Mouse (Mus musculus) forebrain, embryonic 13.5 days (tissue): Measurements from ENCODE around the gene Arhgap33. TPM values are rescaled to one million over a fixed set of nuclear protein-coding genes. Genes with fewer than 3 reads are reported as not detected.

ENCODE experiments used
- ATAC-seq: fragments of 200-750 bp; cut with Nextera tagmentation; 2 replicates; pipeline ENCODE4 v1.8.0; 2017
- H3K27ac ChIP-seq: fragments of 300-500 bp; sonication (generic); 2 replicates; pipeline ENCODE4 v1.5.1; 2015; ENCODE audit warnings: inconsistent platforms, mild to moderate bottlenecking, moderate library complexity
- H3K27me3 ChIP-seq: fragments of 300-500 bp; sonication (generic); 2 replicates; pipeline ENCODE4 v1.6.1; 2015; ENCODE audit warnings: mild to moderate bottlenecking, inconsistent platforms
- H3K36me3 ChIP-seq: fragments of 300-500 bp; sonication (generic); 2 replicates; pipeline ENCODE4 v1.6.1; 2015; ENCODE audit warnings: mild to moderate bottlenecking, inconsistent platforms; ENCODE audit not compliant: poor library complexity, severe bottlenecking
- H3K4me1 ChIP-seq: fragments of 300-500 bp; sonication (generic); 2 replicates; pipeline ENCODE4 v1.6.1; 2015; ENCODE audit warnings: inconsistent platforms
- H3K4me2 ChIP-seq: fragments of 300-500 bp; sonication (generic); 2 replicates; pipeline ENCODE4 v1.6.1; 2015; ENCODE audit warnings: inconsistent platforms, mild to moderate bottlenecking, moderate library complexity
- H3K4me3 ChIP-seq: fragments of 300-500 bp; sonication (generic); 2 replicates; pipeline ENCODE4 v1.5.1; 2015; ENCODE audit warnings: mild to moderate bottlenecking, inconsistent platforms
- H3K9ac ChIP-seq: fragments of 300-500 bp; sonication (generic); 2 replicates; pipeline ENCODE4 v1.6.1; 2015; ENCODE audit warnings: mild to moderate bottlenecking, inconsistent platforms
- H3K9me3 ChIP-seq: fragments of 300-500 bp; sonication (generic); replicated peaks from 2 replicates; pipeline ENCODE4 v1.6.1; 2016; ENCODE audit warnings: inconsistent platforms
- WGBS: fragments of 180-500 bp; shearing (Covaris S2); methylation state at CpG from one replicate; pipeline ENCODE4 v1.1.7; 2015; 5-methylcytosine and 5-hydroxymethylcytosine counted together
- polyA plus RNA-seq: library from polyadenylated mRNA; unstranded; fragments of >200 nt; fragmentation: Nextera tagmentation; extraction: Ambion mirVana; gene quantifications from 2 replicates; pipeline ENCODE4 v1.2.1, GENCODE M21; 2015

Gene Arhgap33
- polyA plus RNA-seq: 80.6 and 88.7 TPM in 2 replicates

DNA sequence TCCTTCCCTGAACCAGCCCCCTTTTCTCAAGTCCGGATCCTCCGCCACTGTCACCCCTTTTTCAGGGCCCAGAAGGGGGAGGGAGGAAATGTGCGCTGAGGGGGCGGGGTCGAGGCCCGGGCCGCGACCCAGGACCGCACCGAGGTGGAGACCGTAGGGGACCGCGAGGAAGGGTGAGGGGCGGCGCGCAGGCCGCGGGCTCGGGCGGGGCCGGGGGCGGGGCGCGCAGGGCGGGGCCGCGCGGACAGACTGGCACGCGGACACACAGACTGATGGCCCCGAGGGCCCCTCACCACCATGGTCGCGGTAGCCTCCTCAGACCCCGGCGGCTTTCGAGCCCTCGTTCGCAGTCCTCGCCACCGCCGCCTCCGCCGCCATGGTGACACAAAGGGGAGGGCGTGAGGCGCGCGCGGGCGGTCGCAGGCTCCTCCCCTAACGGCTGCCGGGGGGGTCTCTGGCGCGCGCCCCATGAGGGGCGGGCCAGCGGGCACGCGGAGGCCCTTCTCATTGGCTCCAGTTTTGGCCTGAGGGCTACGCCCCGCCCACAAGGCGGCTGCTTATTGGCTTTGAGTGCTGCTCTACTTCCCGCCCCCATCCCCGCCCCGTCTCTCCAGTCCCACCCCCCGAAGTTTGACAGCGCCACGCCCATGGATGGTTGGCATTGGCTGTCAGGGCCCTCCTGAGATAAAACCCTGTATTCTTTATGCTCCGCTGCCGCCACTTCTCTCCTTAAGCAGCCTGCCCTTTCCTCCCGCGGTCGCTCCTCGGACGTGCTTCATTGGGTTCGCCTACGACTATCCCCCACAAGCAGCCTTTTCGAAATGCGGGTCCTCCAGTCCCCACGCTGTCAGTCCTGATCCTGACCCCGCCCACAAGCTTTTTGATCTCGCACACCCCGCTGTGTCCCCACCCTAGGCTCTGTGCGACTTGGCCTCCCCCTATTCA is at the start of gene Arhgap33:
Gene Arhgap33 (minus strand): TSS at position 428 of the 945 bp plus-strand sequence.
- H3K9ac ChIP-seq: peak within 1 kb of the TSS; percentile 91

DNA sequence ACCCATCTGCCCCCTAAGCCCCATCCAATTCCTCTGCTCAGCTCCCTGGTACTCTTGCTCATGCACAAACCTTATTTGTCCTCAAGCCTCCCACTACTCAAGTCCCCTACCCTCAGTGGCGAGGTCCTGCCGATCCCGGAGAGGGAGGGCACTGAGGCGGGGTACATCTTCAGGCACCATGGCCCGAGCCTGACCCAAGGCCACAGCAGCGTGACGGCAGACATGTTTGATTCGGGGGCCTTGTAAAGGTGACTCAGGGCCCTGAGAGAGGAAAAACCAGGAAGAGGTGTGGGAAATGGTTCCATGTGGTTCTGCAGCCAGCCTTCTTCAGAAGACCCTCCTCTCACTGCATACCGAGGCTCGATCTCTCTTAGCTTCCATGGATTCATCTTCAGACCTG is 49.5 kb upstream of the Arhgap33 start:
- H3K4me3 ChIP-seq: no peak overlapping the region
- H3K4me2 ChIP-seq: no peak overlapping the region
- peaks cover 75% of the 10 kb centered on the region for H3K36me3 ChIP-seq
- no peak for ATAC-seq
- H3K27me3 ChIP-seq: no peaks in the 10 kb centered on the region
- 95% methylated on average over 10 of the region's 10 CpGs for WGBS
- H3K27ac ChIP-seq: no peak overlapping the region
- H3K4me1 ChIP-seq: peaks cover 16% of the 10 kb centered on the region
- H3K9ac ChIP-seq: no peak overlapping the region
- H3K9me3 ChIP-seq: no peaks in the 10 kb centered on the region

More for the DNA sequence above, at the start of gene Arhgap33:
- peak; percentile 88 for ATAC-seq
- Histone ChIP-seq H3K27me3 (no peaks in the 10 kb centered on the region), H3K27ac (peak within 1 kb of the TSS; percentile 92), H3K36me3 (peaks cover 48% of the 10 kb centered on the region), H3K4me3 (peak within 1 kb of the TSS; percentile 77), H3K4me2 (peak within 1 kb of the TSS; percentile 94), H3K4me1 (peaks cover 40% of the 10 kb centered on the region), H3K9me3 (no peaks in the 10 kb centered on the region)
- WGBS: 1% methylated on average over 59 of the region's 84 CpGs

DNA sequence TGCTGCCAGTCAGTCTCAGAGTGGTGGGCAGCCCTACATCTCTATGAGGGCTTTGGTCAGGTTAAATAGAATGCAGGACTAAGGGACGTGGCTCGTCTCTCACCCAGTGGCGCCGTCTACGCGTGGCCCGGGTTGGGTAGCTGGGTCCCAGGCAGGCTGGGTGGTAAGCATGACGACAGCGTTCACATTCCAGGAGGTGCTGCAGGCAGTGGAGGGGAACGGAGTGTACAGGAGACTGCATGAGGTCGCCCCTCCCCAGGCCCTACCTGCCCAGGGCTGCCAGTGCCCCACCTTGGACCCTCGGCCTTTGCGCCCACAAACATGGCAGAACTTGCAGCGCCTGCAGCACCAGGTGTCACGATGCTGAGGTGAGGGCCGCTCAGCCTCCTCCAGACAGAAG is 46.7 kb upstream of the Arhgap33 start:
- no peaks in the 10 kb centered on the region for H3K27me3 ChIP-seq
- no peak overlapping the region for H3K4me2 ChIP-seq
- H3K4me3 ChIP-seq: no peak overlapping the region
- H3K36me3 ChIP-seq: peaks cover 100% of the 10 kb centered on the region
- H3K4me1 ChIP-seq: peaks cover 3% of the 10 kb centered on the region
- H3K9me3 ChIP-seq: no peaks in the 10 kb centered on the region
- no peak overlapping the region for H3K9ac ChIP-seq
- H3K27ac ChIP-seq: no peak overlapping the region
- 96% methylated on average over 16 of the region's 16 CpGs for WGBS
- ATAC-seq: no peak

DNA sequence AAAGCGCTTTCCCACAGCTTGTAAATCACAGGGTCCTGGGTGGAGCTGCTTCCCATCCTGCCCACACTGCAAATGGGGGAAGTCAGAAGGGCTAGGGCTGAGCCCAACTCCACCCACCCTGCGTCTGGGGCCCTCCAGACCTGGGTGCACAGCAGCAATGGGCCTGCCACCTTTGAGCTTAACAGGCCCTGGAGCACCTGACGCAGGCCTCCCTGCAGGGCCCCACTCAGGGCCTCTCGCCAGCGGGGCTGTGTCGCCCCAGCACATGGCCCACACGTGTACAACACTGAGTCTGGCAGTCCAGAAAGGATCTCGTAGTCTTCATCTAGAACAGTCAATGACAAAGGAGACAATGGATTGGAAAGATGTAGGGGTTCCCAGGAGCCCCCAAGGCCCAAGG is 45.1 kb upstream of the Arhgap33 start:
- H3K4me3 ChIP-seq: no peak overlapping the region
- H3K36me3 ChIP-seq: peaks cover 100% of the 10 kb centered on the region
- H3K9me3 ChIP-seq: no peaks in the 10 kb centered on the region
- H3K4me2 ChIP-seq: no peak overlapping the region
- H3K27me3 ChIP-seq: no peaks in the 10 kb centered on the region
- H3K9ac ChIP-seq: no peak overlapping the region
- H3K27ac ChIP-seq: no peak overlapping the region
- WGBS: 94% methylated on average over 8 of the region's 8 CpGs
- no peak for ATAC-seq
- no peaks in the 10 kb centered on the region for H3K4me1 ChIP-seq

DNA sequence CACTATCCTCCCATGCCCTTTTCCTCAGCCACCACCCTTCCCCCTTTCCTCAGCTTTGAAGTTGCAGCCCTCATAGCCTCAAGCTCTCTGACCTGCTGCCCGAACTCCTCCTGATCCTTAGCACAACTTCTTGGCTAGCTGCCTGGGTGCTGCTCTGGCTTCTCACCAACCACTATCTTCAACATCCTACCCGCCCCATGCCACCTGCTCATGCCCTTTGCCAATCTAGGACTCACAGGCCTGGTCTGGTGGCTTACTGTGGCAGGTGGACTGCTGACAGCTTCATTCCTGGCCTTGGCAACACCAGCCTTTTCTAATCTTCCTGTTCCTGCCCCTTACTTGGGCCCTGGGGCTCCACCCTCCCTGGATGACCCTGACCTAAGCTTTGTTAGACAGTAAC is 38.1 kb upstream of the Arhgap33 start:
- H3K9ac ChIP-seq: no peak overlapping the region
- H3K4me1 ChIP-seq: no peaks in the 10 kb centered on the region
- peaks cover 98% of the 10 kb centered on the region for H3K36me3 ChIP-seq
- no peak overlapping the region for H3K27ac ChIP-seq
- no peak for ATAC-seq
- no peak overlapping the region for H3K4me2 ChIP-seq
- no peaks in the 10 kb centered on the region for H3K27me3 ChIP-seq
- WGBS: 83% methylated on average over 2 of the region's 2 CpGs
- H3K9me3 ChIP-seq: no peaks in the 10 kb centered on the region
- H3K4me3 ChIP-seq: no peak overlapping the region

DNA sequence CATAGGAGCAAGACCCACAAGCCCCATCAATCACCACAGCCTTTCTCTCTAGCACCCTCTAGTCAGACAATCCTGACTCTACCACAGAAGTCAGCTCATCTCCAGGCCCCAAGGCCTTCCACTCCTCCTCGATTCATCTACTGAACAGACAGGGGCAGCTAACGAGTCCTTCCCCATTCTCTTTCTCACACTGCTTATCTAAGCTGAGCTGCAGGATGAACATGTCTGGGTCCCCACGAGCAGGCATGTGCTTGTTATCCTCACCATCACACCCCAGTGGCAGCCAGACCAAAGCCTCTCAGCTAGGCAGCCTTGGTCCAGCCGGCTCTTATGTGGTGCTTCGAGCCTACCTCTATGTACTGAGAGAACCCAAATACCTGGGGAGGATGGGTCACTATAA is 37.5 kb upstream of the Arhgap33 start:
- H3K4me2 ChIP-seq: no peak overlapping the region
- no peak overlapping the region; the same call in 1 of the 2 replicates for H3K9ac ChIP-seq
- no peaks in the 10 kb centered on the region for H3K4me1 ChIP-seq
- H3K4me3 ChIP-seq: no peak overlapping the region
- WGBS: 90% methylated on average over 5 of the region's 5 CpGs
- H3K9me3 ChIP-seq: no peaks in the 10 kb centered on the region
- ATAC-seq: no peak
- H3K36me3 ChIP-seq: peaks cover 96% of the 10 kb centered on the region
- no peaks in the 10 kb centered on the region for H3K27me3 ChIP-seq
- no peak overlapping the region for H3K27ac ChIP-seq

DNA sequence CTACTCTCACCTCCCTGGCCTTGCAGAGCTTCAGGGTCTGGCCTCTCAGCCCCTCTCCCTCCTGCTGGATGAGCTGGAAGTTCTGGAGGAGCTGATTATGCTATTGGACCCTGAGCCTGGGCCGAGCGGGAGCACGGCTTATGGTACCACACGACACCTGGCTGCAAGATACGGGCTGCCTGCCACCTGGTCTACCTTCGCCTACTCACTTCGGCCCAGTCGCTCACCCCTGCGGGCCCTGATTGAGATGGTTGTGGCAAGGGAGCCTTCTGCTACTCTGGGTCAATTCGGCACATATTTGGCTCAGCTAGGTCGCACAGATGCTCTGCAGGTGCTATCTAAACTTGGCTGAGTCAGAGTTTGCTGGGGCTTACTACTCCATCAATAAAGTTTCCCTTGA is 32.7 kb upstream of the Arhgap33 start:
- no peak overlapping the region for H3K27ac ChIP-seq
- no peaks in the 10 kb centered on the region for H3K27me3 ChIP-seq
- peaks cover 77% of the 10 kb centered on the region for H3K36me3 ChIP-seq
- 94% methylated on average over 11 of the region's 11 CpGs for WGBS
- no peak for ATAC-seq
- no peak overlapping the region for H3K4me3 ChIP-seq
- no peak overlapping the region for H3K9ac ChIP-seq
- no peak overlapping the region for H3K4me2 ChIP-seq
- H3K4me1 ChIP-seq: peaks cover 12% of the 10 kb centered on the region
- no peaks in the 10 kb centered on the region for H3K9me3 ChIP-seq

DNA sequence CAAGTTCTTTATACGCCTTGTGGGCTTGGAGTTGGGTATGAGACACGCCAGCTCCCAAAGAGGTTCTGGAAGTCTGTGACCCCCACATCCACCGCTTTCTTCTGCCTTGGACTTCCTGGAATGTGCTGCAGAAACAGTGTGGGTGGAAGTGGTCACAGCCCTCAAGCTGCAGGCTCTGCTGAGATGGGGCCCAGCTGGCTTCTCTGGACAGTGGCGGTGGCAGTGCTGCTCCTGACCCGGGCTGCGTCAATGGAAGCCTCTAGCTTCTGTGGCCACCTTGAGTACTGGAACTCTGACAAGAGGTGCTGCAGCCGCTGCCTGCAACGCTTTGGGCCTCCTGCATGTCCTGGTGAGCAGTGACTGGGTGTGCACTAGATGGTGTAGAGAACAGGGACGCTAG is 31.2 kb upstream of the Arhgap33 start:
- WGBS: 89% methylated on average over 9 of the region's 9 CpGs
- Histone ChIP-seq H3K27me3 (no peaks in the 10 kb centered on the region), H3K4me1 (peaks cover 17% of the 10 kb centered on the region), H3K36me3 (peaks cover 63% of the 10 kb centered on the region), H3K9ac (no peak overlapping the region), H3K9me3 (no peaks in the 10 kb centered on the region), H3K4me2 (no peak overlapping the region), H3K4me3 (no peak overlapping the region), H3K27ac (no peak overlapping the region)
- ATAC-seq: no peak

DNA sequence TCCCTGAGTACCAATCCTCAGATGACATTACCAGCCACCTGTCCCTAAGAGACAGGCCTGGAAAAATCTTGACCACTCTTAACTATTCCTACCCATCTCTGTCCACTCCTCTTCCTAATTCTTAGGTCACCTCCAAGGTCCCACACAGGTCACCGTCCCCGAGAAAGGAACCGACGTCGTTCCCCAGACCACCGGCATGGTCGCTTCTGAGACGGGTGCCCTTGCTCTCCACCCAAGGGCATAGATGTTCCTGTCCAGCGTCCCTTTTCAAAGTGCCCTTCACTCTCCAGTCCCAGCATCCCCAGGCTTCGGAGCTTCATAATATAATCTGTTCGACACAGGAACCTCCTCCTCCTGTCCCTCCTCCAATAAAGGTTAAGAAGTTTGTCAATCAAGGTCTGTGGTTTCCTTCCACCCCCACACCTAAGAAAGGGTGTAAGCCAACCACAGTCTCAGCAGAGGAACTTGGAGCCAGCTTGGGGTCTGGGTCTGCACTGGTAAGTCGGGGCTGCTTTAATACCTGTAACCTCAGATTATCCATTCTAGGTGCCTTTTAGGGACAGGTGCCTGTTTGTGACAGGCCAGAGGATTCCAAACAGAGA is 30.2 kb upstream of the Arhgap33 start, which contains the start of gene Igflr1:
Gene Igflr1 (plus strand): TSS at position 458 of the 602 bp plus-strand sequence.
- peak within 1 kb of the TSS; percentile 89 for H3K4me2 ChIP-seq
- H3K4me1 ChIP-seq: peaks cover 20% of the 10 kb centered on the region
- H3K36me3 ChIP-seq: peaks cover 54% of the 10 kb centered on the region
- no peak for ATAC-seq
- H3K4me3 ChIP-seq: no peak within 1 kb of the TSS
- 95% methylated on average over 12 of the region's 12 CpGs for whole genome bisulfite sequencing
- H3K27ac ChIP-seq: no peak within 1 kb of the TSS
- no peaks in the 10 kb centered on the region for H3K9me3 ChIP-seq
- H3K27me3 ChIP-seq: no peaks in the 10 kb centered on the region
- no peak within 1 kb of the TSS for H3K9ac ChIP-seq

DNA sequence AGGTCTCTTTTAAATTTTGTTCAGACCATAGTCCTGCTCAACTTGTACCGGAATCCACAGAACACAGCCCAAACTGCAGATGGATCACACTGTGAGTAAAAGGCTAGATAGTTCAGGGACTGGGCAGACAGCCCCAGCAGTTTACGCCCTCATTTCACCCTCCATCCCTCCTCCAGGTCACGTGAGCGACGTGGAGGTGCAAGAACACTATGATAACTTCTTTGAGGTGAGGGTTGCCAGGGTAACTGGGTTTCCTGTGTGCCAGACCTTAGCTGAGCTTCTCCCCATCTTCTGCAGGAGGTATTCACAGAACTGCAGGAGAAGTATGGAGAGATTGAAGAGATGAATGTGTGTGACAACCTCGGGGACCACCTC is 29.0 kb upstream of the Arhgap33 start:
- H3K9me3 ChIP-seq: no peaks in the 10 kb centered on the region
- H3K4me3 ChIP-seq: peak overlapping the region; percentile 75
- 24% methylated on average over 6 of the region's 6 CpGs for WGBS
- H3K27ac ChIP-seq: 0 out of 2 replicates have a peak overlapping the region, but pooled peaks have one; percentile 85
- peaks cover 42% of the 10 kb centered on the region for H3K36me3 ChIP-seq
- ATAC-seq: no peak
- H3K4me2 ChIP-seq: peak overlapping the region; percentile 89
- peak overlapping the region; percentile 85 for H3K9ac ChIP-seq
- peaks cover 26% of the 10 kb centered on the region for H3K4me1 ChIP-seq
- H3K27me3 ChIP-seq: no peaks in the 10 kb centered on the region

DNA sequence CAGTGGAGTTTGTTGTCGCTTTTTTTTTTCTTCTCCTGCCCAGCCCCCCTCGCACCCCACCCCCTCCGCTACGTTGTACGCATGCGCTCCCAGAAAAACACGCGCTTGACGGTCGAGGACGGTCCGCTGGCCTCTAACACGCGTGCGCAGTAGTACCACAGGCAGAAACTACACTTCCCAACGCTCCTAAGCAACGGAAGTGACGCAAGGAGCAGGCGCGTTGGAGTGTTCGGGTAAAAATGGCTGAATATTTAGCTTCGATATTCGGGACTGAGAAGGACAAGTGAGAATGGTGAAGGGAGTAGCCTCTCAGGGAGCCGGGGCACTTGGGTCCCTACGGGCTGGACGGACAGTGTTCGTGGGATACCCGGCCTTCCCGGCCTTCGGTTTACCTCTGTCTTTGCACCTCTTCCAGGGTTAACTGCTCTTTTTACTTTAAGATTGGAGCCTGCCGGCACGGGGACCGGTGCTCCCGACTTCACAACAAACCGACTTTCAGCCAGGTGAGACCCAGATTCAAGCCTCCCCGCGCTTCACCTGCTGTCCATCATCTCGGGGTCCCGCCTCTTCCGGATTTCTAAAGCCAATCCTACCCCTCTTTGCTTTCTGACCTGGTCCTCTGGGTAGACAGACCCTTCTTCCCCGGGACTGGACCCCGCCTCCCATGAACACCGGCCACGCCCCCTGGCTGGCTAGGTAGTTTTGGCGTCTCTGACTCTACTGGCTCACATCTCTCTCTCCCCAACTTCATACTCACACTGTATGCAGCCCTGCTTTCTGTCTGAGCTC is 28.5 kb upstream of the Arhgap33 start, which contains the start of the genes U2af1l4, Gm49396 and Psenen:
Gene U2af1l4 (plus strand): TSS at position 185 of the 789 bp plus-strand sequence.
Gene Gm49396 (plus strand): TSS at position 228 of the 789 bp plus-strand sequence.
Gene Psenen (minus strand): TSS at position 511 of the 789 bp plus-strand sequence.
- H3K4me2 ChIP-seq: peak within 1 kb of the TSS; percentile 89
- H3K9ac ChIP-seq: peak within 1 kb of the TSS; percentile 85
- H3K27me3 ChIP-seq: no peaks in the 10 kb centered on the region
- WGBS: under 1% methylated on average over 44 of the region's 45 CpGs
- peak within 1 kb of the TSS; percentile 75 for H3K4me3 ChIP-seq
- H3K4me1 ChIP-seq: peaks cover 32% of the 10 kb centered on the region
- H3K36me3 ChIP-seq: peaks cover 36% of the 10 kb centered on the region
- H3K27ac ChIP-seq: peak within 1 kb of the TSS; percentile 85
- no peaks in the 10 kb centered on the region for H3K9me3 ChIP-seq
- ATAC-seq: peak; percentile 87
